Mouse (Mus musculus): ENCODE data around the gene Capn7. TPM values are rescaled to one million over a fixed set of nuclear protein-coding genes. Genes with fewer than 3 reads are reported as not detected.

The Capn7 gene
- total RNA-seq, 1 experiment, result 23.7 TPM

DNA sequence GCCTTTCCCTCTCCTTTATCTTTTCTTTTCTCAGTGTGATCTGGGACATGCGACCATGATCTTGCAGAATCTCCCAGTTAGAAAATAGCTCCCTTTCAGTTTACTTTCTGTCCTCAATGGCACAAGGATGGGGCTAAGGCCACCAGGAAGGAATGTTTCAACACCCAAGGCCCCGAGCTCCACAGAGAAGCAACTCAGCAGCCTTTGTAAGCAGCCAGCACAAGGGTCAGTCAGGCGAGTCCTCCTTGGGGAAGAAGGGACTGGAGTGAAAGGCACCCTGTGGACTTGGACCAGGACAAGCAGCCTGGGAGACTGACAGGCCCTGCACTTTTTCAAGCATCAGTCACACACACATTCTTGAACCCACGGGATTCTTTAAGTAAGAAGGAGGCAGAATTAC is 82.8 kb downstream of the Capn7 start:
- H3K9ac ChIP-seq (ENCODE audit: insufficient read depth, low read depth, low read length, poor library complexity, severe bottlenecking), result no peak overlapping the region
- TF ChIP-seq MAFK (IDR thresholded peaks at IDR 0.05; ENCODE audit: insufficient read depth, low read depth, low read length), result no peak
- TF ChIP-seq CHD2 (IDR thresholded peaks at IDR 0.05; ENCODE audit: low read depth, low read length), result no peak
- no peak for TF ChIP-seq ZC3H11A (IDR thresholded peaks at IDR 0.05; ENCODE audit: borderline replicate concordance, low read depth, low read length)
- TF ChIP-seq ZNF384 (IDR thresholded peaks at IDR 0.05; ENCODE audit: low read depth, low read length), result no peak
- no peak for TF ChIP-seq HCFC1 (IDR thresholded peaks at IDR 0.05; ENCODE audit: borderline replicate concordance, insufficient read depth, low read length)
- no peak overlapping the region for H3K4me3 ChIP-seq (ENCODE audit: insufficient read depth in 1 of 2, low read depth in 1 of 2, low read length in 2 of 2, poor library complexity in 1 of 2, severe bottlenecking in 1 of 2)
- H3K9me3 ChIP-seq (ENCODE audit: control insufficient read depth, insufficient read depth, low read depth, low read length), result no peaks in the 10 kb centered on the region
- peaks cover 0 to 3% of the 10 kb centered on the region in 2 experiments; a peak in 1 of 4 replicates for H3K4me1 ChIP-seq (ENCODE audit: control insufficient read depth in 2 of 2, insufficient read depth in 2 of 2, low read length in 2 of 2, poor library complexity in 1 of 2)
- in situ Hi-C loops (cut with MboI; ENCODE audit: low sequenced_read_pairs in 2 of 2, unreplicated experiment in 2 of 2), result no loop called here
- DNase-seq (ENCODE audit: low read depth, low spot score), result no peak
- no peaks in the 10 kb centered on the region for H3K36me3 ChIP-seq (ENCODE audit: control insufficient read depth, insufficient read depth, low read length, poor library complexity, severe bottlenecking)
- no peak overlapping the region for H3K27ac ChIP-seq (ENCODE audit: insufficient read depth, low read depth, low read length, poor library complexity, severe bottlenecking)

DNA sequence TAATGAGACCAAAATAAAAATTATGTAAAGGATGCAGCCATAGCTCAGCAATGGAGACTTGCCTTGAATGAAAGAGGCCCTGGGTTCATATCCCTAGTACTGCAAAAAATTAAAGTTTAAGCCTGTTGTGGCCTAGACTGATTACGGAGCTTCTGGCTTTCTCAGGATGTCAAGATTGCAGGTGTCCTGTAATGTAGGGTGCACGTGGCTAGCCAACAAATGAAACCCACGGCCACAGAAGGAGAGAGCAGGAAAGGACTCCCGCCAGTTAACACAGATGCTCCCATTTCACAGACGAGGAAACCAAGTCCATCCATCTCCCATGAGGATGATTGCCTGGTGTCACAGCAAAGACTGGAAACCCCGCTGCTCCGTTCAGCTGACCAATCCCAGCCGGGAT is 83.7 kb downstream of the Capn7 start:
- Histone ChIP-seq H3K4me1 (ENCODE audit: control insufficient read depth in 2 of 2, insufficient read depth in 2 of 2, low read length in 2 of 2, poor library complexity in 1 of 2) (peaks cover 0 to 3% of the 10 kb centered on the region in 2 experiments; a peak in 1 of 4 replicates), H3K27ac (ENCODE audit: insufficient read depth, low read depth, low read length, poor library complexity, severe bottlenecking) (no peak overlapping the region)
- in situ Hi-C loops (cut with MboI; ENCODE audit: low sequenced_read_pairs in 2 of 2, unreplicated experiment in 2 of 2), result no loop called here

DNA sequence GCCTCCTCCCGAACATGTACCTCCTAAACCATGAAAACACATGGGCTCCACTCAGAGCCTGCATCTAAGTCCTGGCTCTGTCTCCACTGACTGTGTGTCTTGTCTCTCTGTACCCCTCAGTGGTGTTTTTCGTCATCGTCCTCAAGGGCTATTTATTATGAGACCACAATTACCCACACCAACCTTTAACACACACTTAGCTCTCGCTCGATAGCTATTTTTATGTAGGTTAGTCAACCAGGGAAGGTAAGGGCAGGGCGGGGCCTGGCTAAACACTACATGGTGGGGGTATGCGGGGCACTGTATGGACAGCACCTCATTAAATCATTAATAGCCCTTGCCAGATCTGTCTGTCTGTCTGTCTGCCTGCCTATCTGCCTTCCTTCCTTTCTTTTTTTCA is 84.1 kb downstream of the Capn7 start:
- Histone ChIP-seq H3K9me3 (ENCODE audit: control insufficient read depth, insufficient read depth, low read depth, low read length) (no peaks in the 10 kb centered on the region), H3K9ac (ENCODE audit: insufficient read depth, low read depth, low read length, poor library complexity, severe bottlenecking) (no peak overlapping the region), H3K4me1 (ENCODE audit: control insufficient read depth in 2 of 2, insufficient read depth in 2 of 2, low read length in 2 of 2, poor library complexity in 1 of 2) (peaks cover 0 to 3% of the 10 kb centered on the region in 2 experiments; a peak in 1 of 4 replicates), H3K27ac (ENCODE audit: insufficient read depth, low read depth, low read length, poor library complexity, severe bottlenecking) (no peak overlapping the region), H3K36me3 (ENCODE audit: control insufficient read depth, insufficient read depth, low read length, poor library complexity, severe bottlenecking) (no peaks in the 10 kb centered on the region), H3K4me3 (ENCODE audit: insufficient read depth in 1 of 2, low read depth in 1 of 2, low read length in 2 of 2, poor library complexity in 1 of 2, severe bottlenecking in 1 of 2) (no peak overlapping the region)
- no peak for DNase-seq (ENCODE audit: low read depth, low spot score)
- TF ChIP-seq ZC3H11A (IDR thresholded peaks at IDR 0.05; ENCODE audit: borderline replicate concordance, low read depth, low read length) (no peak), HCFC1 (IDR thresholded peaks at IDR 0.05; ENCODE audit: borderline replicate concordance, insufficient read depth, low read length) (no peak), MAFK (IDR thresholded peaks at IDR 0.05; ENCODE audit: insufficient read depth, low read depth, low read length) (no peak), CHD2 (IDR thresholded peaks at IDR 0.05; ENCODE audit: low read depth, low read length) (no peak)
- in situ Hi-C loops (cut with MboI; ENCODE audit: low sequenced_read_pairs in 2 of 2, unreplicated experiment in 2 of 2), result no loop called here

More for the DNA sequence above, 83.7 kb downstream of the Capn7 start:
- no peaks in the 10 kb centered on the region for H3K9me3 ChIP-seq (ENCODE audit: control insufficient read depth, insufficient read depth, low read depth, low read length)
- no peak for TF ChIP-seq ZC3H11A (IDR thresholded peaks at IDR 0.05; ENCODE audit: borderline replicate concordance, low read depth, low read length)
- no peak for TF ChIP-seq HCFC1 (IDR thresholded peaks at IDR 0.05; ENCODE audit: borderline replicate concordance, insufficient read depth, low read length)
- no peak for TF ChIP-seq ZNF384 (IDR thresholded peaks at IDR 0.05; ENCODE audit: low read depth, low read length)
- no peak for TF ChIP-seq CHD2 (IDR thresholded peaks at IDR 0.05; ENCODE audit: low read depth, low read length)
- no peak for TF ChIP-seq MAFK (IDR thresholded peaks at IDR 0.05; ENCODE audit: insufficient read depth, low read depth, low read length)
- no peak overlapping the region for H3K4me3 ChIP-seq (ENCODE audit: insufficient read depth in 1 of 2, low read depth in 1 of 2, low read length in 2 of 2, poor library complexity in 1 of 2, severe bottlenecking in 1 of 2)
- no peaks in the 10 kb centered on the region for H3K36me3 ChIP-seq (ENCODE audit: control insufficient read depth, insufficient read depth, low read length, poor library complexity, severe bottlenecking)
- no peak overlapping the region for H3K9ac ChIP-seq (ENCODE audit: insufficient read depth, low read depth, low read length, poor library complexity, severe bottlenecking)
- DNase-seq (ENCODE audit: low read depth, low spot score), result no peak

DNA sequence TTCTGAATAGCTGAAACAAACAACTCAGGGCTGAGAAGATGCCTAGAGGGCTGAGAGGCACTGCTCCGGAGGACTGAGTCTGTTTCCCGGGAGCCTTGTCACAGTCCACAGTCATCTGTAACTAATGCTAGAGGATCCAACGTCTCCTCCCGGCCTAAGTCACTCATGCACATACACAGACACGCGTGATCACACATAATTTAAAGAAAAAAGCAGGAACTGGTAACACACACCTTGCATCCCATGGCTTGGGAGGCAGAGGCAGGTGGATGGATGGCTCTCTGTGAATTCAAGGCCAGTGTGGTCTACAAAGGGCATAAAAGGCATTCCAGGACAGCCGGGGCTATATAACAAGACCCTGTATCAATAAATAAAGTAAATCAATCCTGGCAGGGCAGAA is 84.5 kb downstream of the Capn7 start:
- no peak overlapping the region for H3K4me3 ChIP-seq (ENCODE audit: insufficient read depth in 1 of 2, low read depth in 1 of 2, low read length in 2 of 2, poor library complexity in 1 of 2, severe bottlenecking in 1 of 2)
- no peaks in the 10 kb centered on the region for H3K9me3 ChIP-seq (ENCODE audit: control insufficient read depth, insufficient read depth, low read depth, low read length)
- TF ChIP-seq ZC3H11A (IDR thresholded peaks at IDR 0.05; ENCODE audit: borderline replicate concordance, low read depth, low read length) (no peak), ZNF384 (IDR thresholded peaks at IDR 0.05; ENCODE audit: low read depth, low read length) (no peak), HCFC1 (IDR thresholded peaks at IDR 0.05; ENCODE audit: borderline replicate concordance, insufficient read depth, low read length) (no peak), MAFK (IDR thresholded peaks at IDR 0.05; ENCODE audit: insufficient read depth, low read depth, low read length) (no peak), CHD2 (IDR thresholded peaks at IDR 0.05; ENCODE audit: low read depth, low read length) (no peak)
- H3K27ac ChIP-seq (ENCODE audit: insufficient read depth, low read depth, low read length, poor library complexity, severe bottlenecking), result no peak overlapping the region
- no peak overlapping the region for H3K9ac ChIP-seq (ENCODE audit: insufficient read depth, low read depth, low read length, poor library complexity, severe bottlenecking)
- H3K4me1 ChIP-seq (ENCODE audit: control insufficient read depth in 2 of 2, insufficient read depth in 2 of 2, low read length in 2 of 2, poor library complexity in 1 of 2), result peaks cover 0 to 3% of the 10 kb centered on the region in 2 experiments; a peak in 1 of 4 replicates
- no peaks in the 10 kb centered on the region for H3K36me3 ChIP-seq (ENCODE audit: control insufficient read depth, insufficient read depth, low read length, poor library complexity, severe bottlenecking)
- in situ Hi-C loops (cut with MboI; ENCODE audit: low sequenced_read_pairs in 2 of 2, unreplicated experiment in 2 of 2), result no loop called here
- no peak for DNase-seq (ENCODE audit: low read depth, low spot score)

Other genes starting within 250 kb of the Capn7 start
- gene Smim4, start 207.7 kb upstream of the Capn7 start, total RNA-seq (2012; rRNA removed), result 43.3 and 45.3 TPM in 2 replicates
- 151 and 155 TPM in 2 replicates for gene Nt5dc2, start 205.6 kb upstream of the Capn7 start, total RNA-seq (2012; rRNA removed)
- 1.3 and 2.0 TPM in 2 replicates for gene Stab1, start 168.0 kb upstream of the Capn7 start, total RNA-seq (2012; rRNA removed)
- 2.3 and 2.6 TPM in 2 replicates for gene Tnnc1, start 128.3 kb upstream of the Capn7 start, total RNA-seq (2012; rRNA removed)
- gene Nisch, start 119.7 kb upstream of the Capn7 start, total RNA-seq (2012; rRNA removed), result 169 and 204 TPM in 2 replicates
- 0.22 and 0.37 TPM in 2 replicates for gene Sema3g, start 118.8 kb upstream of the Capn7 start, total RNA-seq (2012; rRNA removed)
- 4.8 and 5.3 TPM in 2 replicates for gene Phf7, start 85.3 kb upstream of the Capn7 start, total RNA-seq (2012; rRNA removed)
- gene Bap1, start 85.2 kb upstream of the Capn7 start, total RNA-seq (2012; rRNA removed), result 77.8 and 83.4 TPM in 2 replicates
- gene Dnah1, start 12.7 kb upstream of the Capn7 start, total RNA-seq (2012; rRNA removed), result 0.80 and 1.3 TPM in 2 replicates
- 2.7 and 4.6 TPM in 2 replicates for gene Sh3bp5, start 99.4 kb downstream of the Capn7 start, total RNA-seq (2012; rRNA removed)
- gene Eaf1, start 157.8 kb downstream of the Capn7 start, total RNA-seq (2012; rRNA removed), result 48.9 and 58.0 TPM in 2 replicates
- gene Mettl6, start 158.4 kb downstream of the Capn7 start, total RNA-seq (2012; rRNA removed), result 34.4 and 37.0 TPM in 2 replicates

Measured in ES-E14 (cell line).